Mouse (Mus musculus) v-Abl transformed pro-B cells (cell line): ENCODE measurements around the gene Diaph3.

Experiments used
- in situ Hi-C, 2 experiments: fragments of 400-800 bp; cut with MboI; formaldehyde crosslinking; loops; one replicate each; pipeline ENCODE4 v1.15.1; 2025; ENCODE audit not compliant: unreplicated experiment in 2 of 2

Diaph3 gene

GRCm38 (mm10) chr14:86864053-86864452 is 277.0 kb downstream of the Diaph3 start:
- in situ Hi-C loops = no loop called here

- in situ Hi-C loops = no loop called here
These were observed 279.6 kb downstream of the Diaph3 start for GRCm38 (mm10) chr14:86861277-86861946.

GRCm38 (mm10) chr14:86847154-86847810 is 293.8 kb downstream of the Diaph3 start:
- in situ Hi-C loops = no loop called here

GRCm38 (mm10) chr14:86844075-86844474 is 297.0 kb downstream of the Diaph3 start:
- in situ Hi-C loops = no loop called here

- in situ Hi-C loops = no loop called here
These were observed 303.4 kb downstream of the Diaph3 start for GRCm38 (mm10) chr14:86837642-86838041.

GRCm38 (mm10) chr14:86834851-86835250 is 306.2 kb downstream of the Diaph3 start:
- in situ Hi-C loops = no loop called here

GRCm38 (mm10) chr14:86834269-86834668 is 306.8 kb downstream of the Diaph3 start:
- in situ Hi-C loops = no loop called here

- in situ Hi-C loops = no loop called here
These were observed 308.0 kb downstream of the Diaph3 start for GRCm38 (mm10) chr14:86833003-86833402.

- in situ Hi-C loops = no loop called here
These were observed 324.8 kb downstream of the Diaph3 start for GRCm38 (mm10) chr14:86816246-86816645.

GRCm38 (mm10) chr14:86788880-86789641 is 352.0 kb downstream of the Diaph3 start:
- in situ Hi-C loops = no loop called here

- in situ Hi-C loops = no loop called here
These were observed 354.2 kb downstream of the Diaph3 start for GRCm38 (mm10) chr14:86786866-86787265.

GRCm38 (mm10) chr14:86781553-86782273 is 359.3 kb downstream of the Diaph3 start:
- in situ Hi-C loops = no loop called here

GRCm38 (mm10) chr14:86773311-86773710 is 367.7 kb downstream of the Diaph3 start:
- in situ Hi-C loops = no loop called here

GRCm38 (mm10) chr14:86772176-86773150 is 368.6 kb downstream of the Diaph3 start:
- in situ Hi-C loops = no loop called here

- in situ Hi-C loops = no loop called here
These were observed 376.7 kb downstream of the Diaph3 start for GRCm38 (mm10) chr14:86764286-86764685.

GRCm38 (mm10) chr14:86757604-86758520 is 383.2 kb downstream of the Diaph3 start:
- in situ Hi-C loops = no loop called here

- in situ Hi-C loops = no loop called here
These were observed 383.9 kb downstream of the Diaph3 start for GRCm38 (mm10) chr14:86757132-86757531.

GRCm38 (mm10) chr14:86750351-86750750 is 390.7 kb downstream of the Diaph3 start:
- in situ Hi-C loops = no loop called here

- in situ Hi-C loops = no loop called here
These were observed 391.6 kb downstream of the Diaph3 start for GRCm38 (mm10) chr14:86749425-86749824.
